Mouse (Mus musculus) neural tube, embryonic 15.5 days (tissue): Measurements from ENCODE around the gene Pcnx2. TPM values are rescaled to one million over a fixed set of nuclear protein-coding genes. Genes with fewer than 3 reads are reported as not detected.

Experiments
- ATAC-seq: fragments of 200-750 bp; cut with Nextera tagmentation; 2 replicates; pipeline ENCODE4 v1.8.0; 2017; ENCODE audit warnings: mild to moderate bottlenecking, moderate TSS enrichment, moderate library complexity; ENCODE audit not compliant: low FRiP score
- H3K27ac ChIP-seq: fragments of 300-500 bp; sonication (generic); replicated peaks from 2 replicates; pipeline ENCODE4 v1.5.1; 2015; ENCODE audit warnings: mild to moderate bottlenecking, inconsistent platforms
- H3K27me3 ChIP-seq: fragments of 300-500 bp; sonication (generic); replicated peaks from 2 replicates; pipeline ENCODE4 v1.6.1; 2015; ENCODE audit warnings: inconsistent platforms
- H3K36me3 ChIP-seq: fragments of 300-500 bp; sonication (generic); 2 replicates; pipeline ENCODE4 v1.6.1; 2015; ENCODE audit warnings: inconsistent platforms
- H3K4me1 ChIP-seq: fragments of 300-500 bp; sonication (generic); 2 replicates; pipeline ENCODE4 v1.6.1; 2015; ENCODE audit warnings: inconsistent platforms
- H3K4me2 ChIP-seq: fragments of 300-500 bp; sonication (generic); 2 replicates; pipeline ENCODE4 v1.6.1; 2015; ENCODE audit warnings: inconsistent platforms, mild to moderate bottlenecking, moderate library complexity
- H3K4me3 ChIP-seq: fragments of 300-500 bp; sonication (generic); replicated peaks from 2 replicates; pipeline ENCODE4 v1.5.1; 2015; ENCODE audit warnings: mild to moderate bottlenecking, inconsistent platforms
- H3K9ac ChIP-seq: fragments of 300-500 bp; sonication (generic); replicated peaks from 2 replicates; pipeline ENCODE4 v1.6.1; 2015; ENCODE audit warnings: mild to moderate bottlenecking, inconsistent platforms
- H3K9me3 ChIP-seq: fragments of 300-500 bp; sonication (generic); replicated peaks from 2 replicates; pipeline ENCODE4 v1.6.1; 2016; ENCODE audit warnings: inconsistent platforms
- WGBS: fragments of 180-500 bp; shearing (Covaris S2); methylation state at CpG from one replicate; pipeline ENCODE4 v1.1.7; 2015; ENCODE audit warnings: mixed read lengths; 5-methylcytosine and 5-hydroxymethylcytosine counted together
- polyA plus RNA-seq: library from polyadenylated mRNA; unstranded; fragments of >200 nt; fragmentation: Nextera tagmentation; extraction: Ambion mirVana; gene quantifications from 2 replicates; pipeline ENCODE4 v1.2.1, GENCODE M21; 2015

The Pcnx2 gene
- polyA plus RNA-seq, 1 experiment from 2014 or later: 4.8 TPM

- WGBS: 80% methylated on average over 3 of the region's 3 CpGs
- H3K36me3 ChIP-seq: peaks cover 57% of the 10 kb centered on the region
- no peak for ATAC-seq
Measured at GRCm38 (mm10) chr8:125889920-125890319, 8.2 kb downstream of the Pcnx2 start.

DNA sequence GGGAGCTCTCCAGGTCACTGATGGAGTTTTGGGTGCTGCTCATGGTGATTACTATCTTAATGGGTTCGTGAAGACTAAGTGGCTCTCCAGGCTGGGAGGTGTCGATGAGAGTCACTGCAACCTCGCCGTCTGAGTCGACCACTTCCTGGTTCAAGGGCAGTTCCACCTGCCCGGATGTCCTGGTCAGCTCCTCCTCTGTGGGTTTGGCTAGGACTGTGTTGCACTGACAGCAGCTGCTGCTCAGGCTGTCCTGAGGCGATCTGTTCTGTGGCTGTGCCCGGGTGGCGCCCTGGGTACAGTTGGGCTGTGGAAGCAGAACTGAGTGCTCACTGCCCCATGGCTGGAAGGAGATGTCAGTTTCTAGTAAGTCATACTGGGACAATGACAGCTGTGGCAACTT is 10.6 kb downstream of the Pcnx2 start:
- Histone ChIP-seq H3K36me3 (peaks cover 60% of the 10 kb centered on the region), H3K27me3 (no peaks in the 10 kb centered on the region), H3K9ac (no peak overlapping the region), H3K27ac (no peak overlapping the region), H3K9me3 (no peaks in the 10 kb centered on the region), H3K4me3 (no peak overlapping the region), H3K4me2 (no peak overlapping the region), H3K4me1 (no peaks in the 10 kb centered on the region)
- 93% methylated on average over 9 of the region's 9 CpGs for WGBS
- ATAC-seq: no peak

More at GRCm38 (mm10) chr8:125889920-125890319, 8.2 kb downstream of the Pcnx2 start:
- Histone ChIP-seq H3K4me3 (no peak overlapping the region), H3K27me3 (no peaks in the 10 kb centered on the region), H3K27ac (no peak overlapping the region), H3K4me1 (no peaks in the 10 kb centered on the region), H3K9me3 (no peaks in the 10 kb centered on the region), H3K4me2 (no peak overlapping the region), H3K9ac (no peak overlapping the region)

DNA sequence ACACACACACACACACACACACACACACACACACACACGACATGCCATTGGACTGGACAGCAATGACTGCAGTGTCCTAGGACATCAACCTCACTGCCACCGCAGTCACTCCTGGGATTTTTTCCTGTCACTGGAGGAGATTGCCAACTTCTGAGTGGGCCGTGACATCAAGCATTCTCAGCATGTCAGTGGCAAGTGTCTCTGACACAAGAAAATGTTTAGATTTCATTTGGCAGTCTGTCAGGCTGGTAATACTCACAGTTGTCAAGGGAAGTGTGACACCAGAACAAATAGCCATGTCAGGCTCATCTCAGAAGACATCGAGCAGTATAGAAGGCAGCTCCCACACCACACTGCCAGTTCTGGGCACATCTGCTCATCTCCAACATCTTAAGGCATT is 17.7 kb downstream of the Pcnx2 start:
- H3K9ac ChIP-seq: no peak overlapping the region
- WGBS: 87% methylated on average over 4 of the region's 4 CpGs
- H3K27ac ChIP-seq: no peak overlapping the region
- H3K9me3 ChIP-seq: no peaks in the 10 kb centered on the region
- ATAC-seq: no peak
- H3K4me2 ChIP-seq: no peak overlapping the region
- peaks cover 33% of the 10 kb centered on the region for H3K36me3 ChIP-seq
- no peaks in the 10 kb centered on the region; the same call in 1 of the 2 replicates for H3K27me3 ChIP-seq
- H3K4me1 ChIP-seq: no peaks in the 10 kb centered on the region
- H3K4me3 ChIP-seq: no peak overlapping the region

- H3K4me3 ChIP-seq: no peak overlapping the region
- H3K9ac ChIP-seq: no peak overlapping the region
- H3K9me3 ChIP-seq: no peaks in the 10 kb centered on the region
- ATAC-seq: no peak
- peaks cover 17% of the 10 kb centered on the region; the same call in 1 of the 2 replicates for H3K36me3 ChIP-seq
- no peak overlapping the region for H3K27ac ChIP-seq
- peaks cover 2% of the 10 kb centered on the region; the same call in 1 of the 2 replicates for H3K27me3 ChIP-seq
- peaks cover 7% of the 10 kb centered on the region for H3K4me1 ChIP-seq
- no peak overlapping the region for H3K4me2 ChIP-seq
- WGBS: 85% methylated on average over 2 of the region's 2 CpGs
Measured at GRCm38 (mm10) chr8:125873250-125873534, 24.9 kb downstream of the Pcnx2 start.

GRCm38 (mm10) chr8:125872501-125873249 is 25.4 kb downstream of the Pcnx2 start:
- Histone ChIP-seq H3K4me3 (no peak overlapping the region), H3K9me3 (no peaks in the 10 kb centered on the region), H3K27me3 (peaks cover 2% of the 10 kb centered on the region; the same call in 1 of the 2 replicates), H3K36me3 (0 out of 2 replicates have a peak, but pooled peaks cover 17% of the 10 kb centered on the region), H3K4me1 (peaks cover 7% of the 10 kb centered on the region), H3K9ac (no peak overlapping the region), H3K4me2 (no peak overlapping the region), H3K27ac (no peak overlapping the region)
- WGBS: 54% methylated on average over 9 of the region's 9 CpGs
- ATAC-seq: no peak

DNA sequence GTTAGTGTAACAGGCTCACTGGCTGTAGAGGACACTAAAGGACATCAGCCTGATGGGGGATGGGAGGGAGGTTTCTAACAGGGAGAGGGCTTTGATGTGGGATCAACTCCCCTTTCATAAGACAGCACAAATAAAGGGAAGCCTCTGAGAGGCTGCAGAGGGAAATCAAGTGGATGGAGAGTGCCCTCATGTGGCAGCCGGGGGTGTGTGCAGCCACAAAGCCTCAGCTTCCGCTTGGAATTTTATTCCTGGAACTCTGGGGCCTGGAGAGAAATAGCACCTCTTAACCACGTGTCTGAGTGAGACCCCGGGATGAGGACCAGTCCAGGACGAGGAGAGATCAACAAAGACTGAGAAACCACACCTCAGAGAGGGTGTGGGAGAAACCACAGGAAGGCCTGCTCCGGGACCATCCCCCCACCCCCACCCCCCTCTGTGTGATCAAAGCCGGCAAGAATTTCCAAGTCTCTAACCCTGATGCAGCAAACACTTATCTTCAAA is 27.2 kb downstream of the Pcnx2 start:
- peak; percentile 82 for ATAC-seq
- 0 out of 2 replicates have a peak, but pooled peaks cover 6% of the 10 kb centered on the region for H3K36me3 ChIP-seq
- peaks cover 7% of the 10 kb centered on the region for H3K4me1 ChIP-seq
- H3K9ac ChIP-seq: no peak overlapping the region
- peaks cover 2% of the 10 kb centered on the region; the same call in 1 of the 2 replicates for H3K27me3 ChIP-seq
- no peak overlapping the region for H3K4me2 ChIP-seq
- no peaks in the 10 kb centered on the region for H3K9me3 ChIP-seq
- WGBS: under 1% methylated on average over 7 of the region's 7 CpGs
- H3K4me3 ChIP-seq: no peak overlapping the region
- no peak overlapping the region for H3K27ac ChIP-seq

DNA sequence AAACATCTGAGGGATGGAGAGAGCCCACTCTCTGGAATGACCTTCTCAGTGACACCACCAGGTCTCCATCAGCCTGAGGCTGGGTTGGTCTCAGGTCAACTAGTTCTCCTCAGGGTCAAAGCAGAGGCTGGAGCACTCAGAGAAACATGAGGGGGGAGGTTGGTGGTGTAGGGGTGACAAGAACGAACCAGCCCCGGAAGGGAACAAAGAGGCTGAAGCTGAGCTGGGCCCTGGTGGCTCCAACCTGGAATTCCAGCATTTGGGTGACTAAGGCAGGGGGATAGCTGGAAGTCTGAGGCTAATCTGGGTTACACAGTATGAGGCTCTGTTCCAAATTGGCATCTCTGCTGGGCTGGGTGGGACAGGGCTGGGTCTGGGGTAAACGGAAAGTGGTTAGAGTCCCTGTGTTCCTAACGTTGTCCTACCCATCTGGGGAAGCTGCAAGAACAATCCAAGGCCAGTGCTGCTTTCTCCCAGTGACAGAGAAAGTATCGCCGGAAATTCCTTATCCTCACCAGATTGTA is 27.9 kb downstream of the Pcnx2 start:
- H3K36me3 ChIP-seq: 0 out of 2 replicates have a peak, but pooled peaks cover 3% of the 10 kb centered on the region
- no peak overlapping the region for H3K9ac ChIP-seq
- H3K27ac ChIP-seq: no peak overlapping the region
- no peak overlapping the region for H3K4me2 ChIP-seq
- H3K4me3 ChIP-seq: no peak overlapping the region
- peaks cover 7% of the 10 kb centered on the region for H3K4me1 ChIP-seq
- H3K27me3 ChIP-seq: 0 out of 2 replicates have a peak, but pooled peaks cover 2% of the 10 kb centered on the region
- 31% methylated on average over 6 of the region's 6 CpGs for whole genome bisulfite sequencing
- no peak; the same call in 1 of the 2 replicates for ATAC-seq
- H3K9me3 ChIP-seq: no peaks in the 10 kb centered on the region

- no peak overlapping the region for H3K9ac ChIP-seq
- no peak overlapping the region for H3K27ac ChIP-seq
- no peak overlapping the region for H3K4me2 ChIP-seq
- peaks cover 7% of the 10 kb centered on the region for H3K4me1 ChIP-seq
- H3K36me3 ChIP-seq: no peaks in the 10 kb centered on the region
- WGBS: 83% methylated on average over 3 of the region's 3 CpGs
- ATAC-seq: no peak
- 0 out of 2 replicates have a peak, but pooled peaks cover 2% of the 10 kb centered on the region for H3K27me3 ChIP-seq
- no peak overlapping the region for H3K4me3 ChIP-seq
- no peaks in the 10 kb centered on the region for H3K9me3 ChIP-seq
Measured at GRCm38 (mm10) chr8:125869739-125870138, 28.4 kb downstream of the Pcnx2 start.

DNA sequence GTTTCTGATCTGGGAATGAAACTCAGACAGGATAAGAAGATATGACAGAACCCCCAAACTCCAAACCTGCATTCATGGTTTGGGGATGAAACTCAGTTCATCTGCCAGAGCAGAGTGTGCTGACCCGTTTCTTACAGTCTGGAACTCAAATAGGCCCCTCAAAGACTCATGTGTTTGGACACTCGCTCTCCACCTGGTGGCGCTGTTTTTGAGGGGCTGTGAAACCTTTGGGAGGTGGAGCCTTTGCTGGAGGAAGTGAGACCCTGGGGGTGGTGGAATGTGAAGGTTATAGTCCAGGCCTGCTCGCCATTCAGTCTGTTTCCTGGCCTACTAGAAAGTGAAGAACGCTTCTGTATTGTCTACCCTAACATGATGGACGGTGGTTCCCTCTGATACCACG is 29.6 kb downstream of the Pcnx2 start:
- Histone ChIP-seq H3K9me3 (no peaks in the 10 kb centered on the region), H3K4me1 (peaks cover 7% of the 10 kb centered on the region), H3K27me3 (no peaks in the 10 kb centered on the region), H3K36me3 (no peaks in the 10 kb centered on the region), H3K4me3 (no peak overlapping the region), H3K9ac (no peak overlapping the region), H3K27ac (no peak overlapping the region), H3K4me2 (no peak overlapping the region)
- ATAC-seq: no peak
- WGBS: 66% methylated on average over 7 of the region's 7 CpGs

- 80% methylated on average over 12 of the region's 12 CpGs for WGBS
Measured at GRCm38 (mm10) chr8:125866125-125866524, 32.0 kb downstream of the Pcnx2 start.

GRCm38 (mm10) chr8:125857251-125857650 is 40.9 kb downstream of the Pcnx2 start:
- no peak for ATAC-seq
- WGBS: 61% methylated on average over 6 of the region's 6 CpGs
- H3K4me2 ChIP-seq: no peak overlapping the region
- no peak overlapping the region for H3K27ac ChIP-seq
- no peak overlapping the region for H3K4me3 ChIP-seq
- peaks cover 15% of the 10 kb centered on the region for H3K27me3 ChIP-seq
- peaks cover 5% of the 10 kb centered on the region; the same call in 1 of the 2 replicates for H3K4me1 ChIP-seq
- no peak overlapping the region for H3K9ac ChIP-seq
- H3K36me3 ChIP-seq: no peaks in the 10 kb centered on the region
- no peaks in the 10 kb centered on the region for H3K9me3 ChIP-seq

More at GRCm38 (mm10) chr8:125866125-125866524, 32.0 kb downstream of the Pcnx2 start:
- Histone ChIP-seq H3K4me3 (no peak overlapping the region), H3K4me1 (peaks cover 18% of the 10 kb centered on the region), H3K27me3 (no peaks in the 10 kb centered on the region), H3K9me3 (no peaks in the 10 kb centered on the region), H3K4me2 (no peak overlapping the region), H3K27ac (no peak overlapping the region), H3K9ac (no peak overlapping the region), H3K36me3 (0 out of 2 replicates have a peak, but pooled peaks cover 3% of the 10 kb centered on the region)
- no peak for ATAC-seq

GRCm38 (mm10) chr8:125856160-125856559 is 42.0 kb downstream of the Pcnx2 start:
- Histone ChIP-seq H3K4me3 (no peak overlapping the region), H3K4me2 (no peak overlapping the region), H3K9ac (no peak overlapping the region), H3K4me1 (no peaks in the 10 kb centered on the region), H3K36me3 (no peaks in the 10 kb centered on the region), H3K27ac (no peak overlapping the region), H3K9me3 (no peaks in the 10 kb centered on the region), H3K27me3 (peaks cover 19% of the 10 kb centered on the region)
- WGBS: 74% methylated on average over 4 of the region's 4 CpGs
- ATAC-seq: no peak
